Mouse (Mus musculus) CH12.LX (cell line): ENCODE data around the gene Rragc.
A peak's percentile ranks its signal among the peaks of the same experiment; 100 is the strongest.

ENCODE experiments used
- CHD2 ChIP-seq: IDR thresholded peaks from 2 replicates; pipeline ENCODE4 v1.6.1; 2011; ENCODE audit warnings: low read length, improper control_type of control experiment
- CTCF ChIP-seq, 2 experiments: IDR thresholded peaks in 1 of 2; conservative IDR thresholded peaks in 1 of 2; 2 replicates each; pipeline ENCODE4 v1.5.1; 2011 to 2012; ENCODE audit warnings: low read depth in 2 of 2, low read length in 2 of 2, improper control_type of control experiment in 1 of 2, inconsistent platforms in 1 of 2, mild to moderate bottlenecking in 1 of 2, moderate library complexity in 1 of 2
- HCFC1 ChIP-seq: IDR thresholded peaks from 2 replicates; pipeline ENCODE4 v1.6.1; 2012; ENCODE audit warnings: low read depth, mild to moderate bottlenecking, inconsistent platforms, low read length, improper control_type of control experiment
- KAT2A ChIP-seq: IDR thresholded peaks from 2 replicates; pipeline ENCODE4 v1.6.1; 2012; ENCODE audit warnings: low read length, improper control_type of control experiment, inconsistent platforms; ENCODE audit not compliant: insufficient replicate concordance
- MAFK ChIP-seq: IDR thresholded peaks from 2 replicates; pipeline ENCODE4 v1.6.1; 2011; ENCODE audit warnings: low read length, improper control_type of control experiment; ENCODE audit not compliant: insufficient replicate concordance
- MAZ ChIP-seq: IDR thresholded peaks from 2 replicates; pipeline ENCODE4 v1.6.1; 2012; ENCODE audit warnings: low read depth, mild to moderate bottlenecking, inconsistent platforms, low read length, improper control_type of control experiment, moderate library complexity
- POLR2A ChIP-seq: IDR thresholded peaks from 2 replicates; pipeline ENCODE4 v1.6.1; 2011; ENCODE audit warnings: low read depth, mild to moderate bottlenecking, improper control_type of control experiment, low read length
- RCOR1 ChIP-seq: conservative IDR thresholded peaks from 2 replicates; pipeline ENCODE4 v1.6.1; 2012; ENCODE audit warnings: low read depth, mild to moderate bottlenecking, inconsistent platforms, low read length, improper control_type of control experiment
- TBP ChIP-seq: conservative IDR thresholded peaks from 2 replicates; pipeline ENCODE4 v1.6.1; 2011; ENCODE audit warnings: low read depth, low read length, improper control_type of control experiment
- ZNF384 ChIP-seq: IDR thresholded peaks from 2 replicates; pipeline ENCODE4 v1.6.1; 2012; ENCODE audit warnings: low read depth, low read length, improper control_type of control experiment, inconsistent platforms

- no peak for TF ChIP-seq RCOR1
- no peak for TF ChIP-seq HCFC1
- TF ChIP-seq CTCF (conservative IDR thresholded peaks at IDR 0.05 in 1 of 2, IDR thresholded peaks at IDR 0.05 in 1 of 2; ENCODE audit: low read depth in 2 of 2, low read length in 2 of 2) = peak; percentile 41 to 43; a peak in 3 of 4 replicates
- no peak for TF ChIP-seq ZNF384
- TF ChIP-seq TBP = no peak
- TF ChIP-seq POLR2A = no peak
- no peak for TF ChIP-seq KAT2A
- TF ChIP-seq CHD2 = no peak
- no peak for TF ChIP-seq MAFK
- TF ChIP-seq MAZ = no peak
Observed at GRCm38 (mm10) chr4:123971059-123971458, 53.8 kb downstream of the Rragc start.
